Mouse (Mus musculus) thymus, adult 18-20 months (tissue): ENCODE data around the gene Camsap2.
A peak's percentile ranks its signal among the peaks of the same experiment; 100 is the strongest.

ENCODE experiments used
- DNase-seq, 2 experiments: peaks; one replicate each; pipeline ENCODE4 v3.0.0; 2022; ENCODE audit warnings: mixed read lengths in 2 of 2

Camsap2 gene

DNA sequence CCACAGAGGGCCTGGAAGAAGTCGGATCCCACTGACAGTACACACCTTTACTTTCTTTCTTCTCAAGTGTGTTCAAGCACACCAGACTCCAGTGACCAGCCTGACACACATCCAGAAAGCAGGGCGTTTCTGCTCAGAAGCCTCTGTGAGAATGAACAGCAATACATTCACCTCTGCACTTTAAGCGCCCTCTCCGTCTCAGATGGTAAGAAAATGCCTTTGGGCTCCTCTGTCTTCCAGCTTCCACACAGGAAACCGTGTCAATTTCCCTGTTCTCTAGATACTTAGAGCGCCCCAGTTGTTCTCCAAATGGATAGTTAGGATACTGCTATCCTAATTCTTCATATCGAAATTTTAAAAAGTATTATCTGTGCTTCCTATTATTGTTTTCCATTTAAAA is 2.2 kb downstream of the Camsap2 start:
- no peak for DNase-seq

- no peak for DNase-seq
Observed at GRCm38 (mm10) chr1:136340541-136340940, 5.4 kb downstream of the Camsap2 start.

- DNase-seq, result no peak
Observed at GRCm38 (mm10) chr1:136334743-136335142, 11.2 kb downstream of the Camsap2 start.

DNA sequence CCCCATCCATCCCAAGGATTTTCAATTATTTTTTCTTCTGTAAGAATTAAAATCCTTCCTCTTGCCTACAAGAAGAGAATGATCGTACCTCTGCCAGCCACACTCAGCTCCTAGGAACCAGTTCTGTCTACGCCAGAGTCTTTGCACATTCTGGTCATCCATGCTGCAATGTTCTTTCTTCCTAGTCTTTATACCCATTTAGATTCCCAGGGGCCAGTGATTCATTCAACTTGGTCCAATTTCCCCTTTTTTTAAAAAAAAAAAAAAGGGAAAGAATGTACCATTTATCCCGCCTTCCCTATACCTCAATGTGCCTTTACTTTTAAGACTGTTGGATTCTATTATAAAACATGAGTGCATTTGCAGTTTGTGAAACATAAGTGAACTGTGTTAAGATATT is 12.4 kb downstream of the Camsap2 start:
- DNase-seq, result no peak

DNA sequence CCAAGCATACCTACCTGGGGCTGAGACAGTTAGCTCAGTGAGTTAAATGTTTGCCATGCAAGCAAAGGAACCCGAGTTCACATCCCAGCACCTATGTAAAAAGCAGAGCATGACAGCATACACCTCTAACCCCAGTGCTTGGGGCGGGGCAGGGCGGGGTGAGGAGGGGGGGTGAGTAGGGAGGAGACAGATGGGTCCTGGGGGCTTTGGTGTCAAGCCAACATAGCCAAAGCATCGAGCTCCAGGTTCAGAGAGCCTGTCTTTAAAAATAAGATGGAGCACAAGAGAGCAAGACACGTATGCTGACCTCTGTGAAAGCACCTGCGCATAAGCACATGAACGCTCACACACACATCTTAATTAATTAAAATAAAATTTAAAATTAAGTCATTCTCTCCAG is 12.8 kb downstream of the Camsap2 start:
- no peak for DNase-seq

DNA sequence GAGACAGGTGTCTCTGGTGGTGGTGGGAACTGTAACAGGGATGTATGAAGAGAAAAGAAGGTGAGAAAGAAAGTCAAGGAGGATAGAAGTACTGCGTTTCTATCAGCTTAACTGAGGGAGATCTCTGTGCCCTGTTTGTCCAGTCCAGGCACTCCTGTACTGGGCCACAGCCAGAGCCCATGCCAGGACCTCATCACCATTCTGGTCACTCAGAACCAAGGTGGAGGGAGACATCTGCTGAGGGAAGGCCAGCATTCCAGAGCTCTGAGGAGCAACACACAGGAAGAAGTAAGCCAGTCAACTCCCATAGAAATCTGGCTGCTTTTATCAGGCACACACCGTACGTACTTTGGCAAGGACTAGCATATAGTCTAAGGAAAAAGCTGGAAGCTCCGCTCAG is 14.1 kb downstream of the Camsap2 start:
- no peak for DNase-seq

DNA sequence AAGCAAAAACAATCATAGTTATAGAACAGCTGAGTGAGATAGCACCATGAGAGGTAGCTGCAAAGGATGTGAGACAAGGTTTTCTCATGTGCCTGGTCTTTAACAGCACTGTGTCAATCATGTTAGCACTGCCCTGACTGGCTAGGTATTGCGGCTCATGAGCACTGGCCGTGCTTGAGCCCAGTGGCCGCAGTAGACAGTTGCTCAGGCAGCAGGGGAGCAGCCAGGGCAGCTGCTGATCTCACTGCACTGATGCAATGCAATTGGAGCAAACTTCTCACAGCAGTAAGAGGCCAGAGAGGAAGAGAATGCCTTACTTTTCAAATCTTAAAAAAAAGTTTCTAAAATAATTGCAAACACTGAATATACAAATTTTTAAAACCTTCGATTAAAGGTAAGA is 16.5 kb downstream of the Camsap2 start:
- no peak for DNase-seq

DNA sequence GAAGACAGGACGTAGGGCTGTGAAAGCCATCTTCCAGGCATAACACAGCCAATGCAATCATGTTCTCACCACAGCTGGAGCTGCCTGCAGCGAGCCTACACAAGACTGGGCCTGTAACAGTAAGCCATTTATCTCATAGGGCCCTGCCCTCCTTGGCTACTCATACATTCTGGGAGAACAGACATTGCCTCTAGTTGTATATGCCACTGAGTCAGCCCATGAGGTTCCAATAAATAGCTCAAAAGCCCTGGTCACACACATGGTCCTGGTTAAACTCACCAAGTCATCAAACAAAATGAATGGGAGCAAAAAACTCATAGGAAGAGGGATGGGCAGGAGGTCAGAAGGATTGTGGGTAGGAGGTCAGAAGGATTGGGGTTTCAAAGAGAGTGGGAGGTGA is 17.3 kb downstream of the Camsap2 start:
- no peak for DNase-seq

- no peak for DNase-seq
Observed at GRCm38 (mm10) chr1:136327638-136328037, 18.3 kb downstream of the Camsap2 start.

GRCm38 (mm10) chr1:136325933-136326332 is 20.0 kb downstream of the Camsap2 start:
- DNase-seq, result no peak

GRCm38 (mm10) chr1:136322331-136322730 is 23.6 kb downstream of the Camsap2 start:
- DNase-seq, result no peak

DNA sequence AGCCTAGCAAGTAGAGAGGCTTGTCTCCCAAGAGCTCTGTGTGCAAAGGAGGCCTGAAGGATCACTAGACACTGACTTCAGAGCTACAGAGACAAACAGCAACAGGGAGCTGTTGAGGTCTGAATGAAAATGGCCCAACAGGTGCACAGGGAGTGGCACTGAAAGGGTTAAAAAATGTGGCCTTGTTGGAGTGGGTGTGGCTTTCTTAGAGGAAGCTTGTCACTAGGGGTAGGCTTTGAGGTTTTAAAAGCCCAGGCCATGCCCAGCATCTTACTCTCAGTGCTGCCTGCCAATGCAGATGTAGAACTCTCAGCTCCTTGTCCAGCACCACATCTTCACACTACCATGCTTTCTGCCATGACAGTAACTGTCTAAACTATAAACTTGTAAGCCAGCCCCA is 29.6 kb downstream of the Camsap2 start:
- no peak for DNase-seq

DNA sequence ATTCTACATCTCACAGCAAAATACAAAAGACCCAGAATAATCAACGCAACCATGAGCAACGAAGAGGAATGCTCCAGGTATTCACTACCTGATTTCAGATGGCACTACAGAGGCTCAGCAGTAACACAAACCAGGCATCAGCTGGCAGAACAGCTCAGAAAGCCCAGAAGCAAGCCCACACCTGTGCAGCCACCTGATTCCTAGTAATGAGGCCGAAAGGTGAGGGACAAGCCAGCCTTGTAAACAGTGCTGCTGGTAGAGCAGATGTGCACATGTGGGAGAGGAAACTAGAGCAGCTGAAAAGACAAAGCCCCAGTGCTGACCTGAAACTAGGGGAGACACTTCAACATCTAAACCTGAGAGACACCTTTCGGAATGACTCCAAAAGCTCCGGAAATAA is 36.7 kb downstream of the Camsap2 start:
- no peak for DNase-seq

DNA sequence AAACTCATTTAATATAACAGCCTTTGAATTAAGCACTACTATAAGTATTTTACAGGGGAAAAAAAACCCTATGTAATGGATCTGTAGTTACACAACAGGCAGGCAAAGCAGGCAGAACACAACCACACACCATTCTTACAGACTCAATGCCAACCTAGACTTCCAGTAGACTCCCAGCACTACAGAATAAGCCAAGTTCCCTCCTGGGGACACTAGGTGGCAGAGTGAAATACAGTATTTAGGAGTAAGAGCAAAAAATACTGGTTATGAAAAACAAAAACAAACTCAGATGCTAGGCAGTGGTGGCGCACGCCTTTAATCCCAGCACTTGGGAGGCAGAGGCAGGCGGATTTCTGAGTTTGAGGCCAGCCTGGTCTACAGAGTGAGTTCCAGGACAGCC is 39.5 kb downstream of the Camsap2 start:
- DNase-seq, result no peak

- no peak for DNase-seq
Observed at GRCm38 (mm10) chr1:136293961-136294360, 51.9 kb downstream of the Camsap2 start.

DNA sequence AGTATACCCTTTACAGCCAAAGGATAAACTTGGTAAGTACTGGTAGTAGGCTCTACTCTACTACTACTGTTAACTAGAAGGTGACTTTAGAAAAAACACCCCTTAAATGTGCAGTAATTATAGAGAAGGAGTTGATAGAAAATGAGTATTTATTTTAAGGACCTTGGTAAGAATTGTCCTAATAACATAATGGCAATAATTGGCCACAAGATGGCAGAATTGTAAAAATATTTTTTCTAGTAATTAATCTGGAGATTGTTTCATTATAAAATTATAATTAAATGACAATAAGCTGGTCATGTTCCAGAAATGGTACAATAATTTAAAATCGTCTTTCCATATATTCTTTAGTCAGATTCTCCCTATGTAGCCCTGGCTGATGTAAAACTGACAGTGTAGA is 56.1 kb downstream of the Camsap2 start:
- no peak for DNase-seq

GRCm38 (mm10) chr1:136277366-136277765 is 68.5 kb downstream of the Camsap2 start:
- DNase-seq, result no peak

DNA sequence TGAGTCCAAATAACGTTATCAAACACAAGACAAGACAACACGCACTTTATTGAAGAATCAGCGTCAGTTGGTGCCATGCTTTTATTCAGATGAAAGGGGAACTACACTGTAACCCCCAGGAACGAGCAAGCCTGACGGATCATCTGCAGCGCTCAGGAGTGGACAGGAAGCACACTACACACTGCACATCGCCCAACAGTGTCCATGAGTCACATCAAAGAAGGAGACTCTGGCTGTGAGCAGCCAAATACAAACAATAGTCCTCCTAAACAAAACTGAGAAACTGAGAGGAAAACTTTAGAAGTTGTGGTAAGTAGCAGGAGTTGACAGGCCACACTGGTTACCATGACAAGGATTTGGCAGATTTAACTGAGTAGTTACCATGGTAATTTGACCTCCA is 77.7 kb downstream of the Camsap2 start:
- no peak for DNase-seq

GRCm38 (mm10) chr1:136266127-136266526 is 79.8 kb downstream of the Camsap2 start:
- no peak for DNase-seq

DNA sequence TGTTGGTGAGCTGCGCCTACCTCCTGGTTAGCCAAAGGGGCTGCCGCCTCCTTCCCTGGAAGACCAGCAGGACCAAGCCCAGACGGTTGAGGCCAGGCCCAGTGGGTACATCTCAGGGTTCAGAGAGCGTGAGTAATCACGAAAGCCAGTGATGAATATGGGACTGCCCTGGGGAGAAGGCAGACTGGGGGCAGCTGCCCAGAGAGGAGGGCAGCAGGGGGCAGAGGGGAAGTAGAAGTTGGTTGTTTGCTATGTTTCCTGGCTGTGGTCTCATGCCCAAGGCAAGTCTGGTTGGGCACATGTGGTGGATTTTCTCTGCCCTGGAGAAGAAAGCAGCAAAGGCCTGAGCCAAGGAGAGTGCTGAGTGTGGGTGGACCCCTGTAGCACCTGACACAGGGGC is 82.5 kb downstream of the Camsap2 start:
- no peak for DNase-seq

DNA sequence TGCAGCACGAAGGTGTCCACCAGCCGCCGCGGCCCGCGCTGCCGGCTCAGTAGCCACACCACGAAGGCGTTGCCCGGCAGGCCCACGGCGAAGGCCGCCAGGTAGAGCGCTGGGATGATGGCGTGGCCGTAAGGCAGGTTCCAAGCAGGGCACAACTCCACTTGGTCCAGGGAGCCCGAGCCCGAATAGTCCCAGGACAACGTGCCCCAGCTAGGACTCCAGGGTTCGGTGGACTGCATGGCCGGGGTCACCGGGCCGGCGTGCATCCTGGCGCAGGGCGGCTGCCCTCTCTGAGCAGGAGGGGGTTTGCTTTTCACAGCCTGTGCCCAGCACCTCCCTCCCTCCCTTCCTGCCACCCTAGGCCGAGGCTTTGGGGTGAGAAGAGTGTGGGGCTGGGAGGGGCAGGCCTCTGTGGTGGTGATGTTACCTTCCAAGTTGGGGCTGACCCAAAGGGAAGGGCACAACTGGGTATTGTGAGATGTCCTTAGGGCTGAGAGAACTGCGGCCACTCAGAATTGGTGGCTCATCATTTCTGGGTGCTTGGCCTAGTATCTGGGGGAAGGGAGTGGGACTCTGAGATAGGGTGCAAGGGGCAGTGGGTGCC is 85.2 kb downstream of the Camsap2 start, which contains the start of gene Gpr25:
Gpr25 (minus strand) TSS at position 239 of the 604 bp plus-strand sequence.
- no peak for DNase-seq

GRCm38 (mm10) chr1:136259893-136260634 is 85.8 kb downstream of the Camsap2 start:
- no peak for DNase-seq

- DNase-seq, result no peak
Observed at GRCm38 (mm10) chr1:136259543-136259892, 86.4 kb downstream of the Camsap2 start.

- DNase-seq, result peak; percentile 37 to 60
Observed at GRCm38 (mm10) chr1:136258495-136258894, 87.4 kb downstream of the Camsap2 start.

- DNase-seq, result peak in 1 of 2 experiments; percentile 33
Observed at GRCm38 (mm10) chr1:136255657-136256056, 90.2 kb downstream of the Camsap2 start.
